Mouse (Mus musculus) myocyte (in vitro differentiated cells): ENCODE results near the gene Myl6b.

ENCODE experiments used
- E2F4 ChIP-seq: IDR thresholded peaks from one replicate; pipeline ENCODE4 v1.6.1; 2011; ENCODE audit warnings: mild to moderate bottlenecking, control low read depth, moderate library complexity; ENCODE audit not compliant: insufficient read depth
- MAX ChIP-seq: IDR thresholded peaks from one replicate; pipeline ENCODE4 v1.6.1; 2011; ENCODE audit warnings: low read depth, mild to moderate bottlenecking, control low read depth
- MYOD1 ChIP-seq, 3 experiments: IDR thresholded peaks; one replicate each; pipeline ENCODE4 v1.6.1; 2011; ENCODE audit warnings: control low read depth in 2 of 3, low read depth in 2 of 3, mild to moderate bottlenecking in 2 of 3, moderate library complexity in 1 of 3; ENCODE audit not compliant: insufficient read length in 2 of 3, control insufficient read depth in 1 of 3
- POLR2A ChIP-seq: IDR thresholded peaks from one replicate; pipeline ENCODE4 v1.6.1; 2011; ENCODE audit warnings: low read depth, mild to moderate bottlenecking, control low read depth, moderate library complexity; ENCODE audit not compliant: insufficient read length
- POLR2AphosphoS2 ChIP-seq: IDR thresholded peaks from one replicate; pipeline ENCODE4 v1.6.1; 2011; ENCODE audit warnings: low read depth, control low read depth; ENCODE audit not compliant: insufficient read length
- REST ChIP-seq: IDR thresholded peaks from one replicate; pipeline ENCODE4 v1.6.1; 2011; ENCODE audit warnings: mild to moderate bottlenecking, control low read depth, moderate library complexity; ENCODE audit not compliant: insufficient read depth, insufficient read length
- TCF12 ChIP-seq: IDR thresholded peaks from one replicate; pipeline ENCODE4 v1.6.1; 2011; ENCODE audit warnings: mild to moderate bottlenecking, control low read depth; ENCODE audit not compliant: poor library complexity, insufficient read depth, severe bottlenecking
- USF1 ChIP-seq: IDR thresholded peaks from one replicate; pipeline ENCODE4 v1.6.1; 2011; ENCODE audit warnings: low read depth, mild to moderate bottlenecking, control low read depth, moderate library complexity

GRCm38 (mm10) chr10:128511189-128511588, 12.7 kb upstream of the Myl6b start:
- TF ChIP-seq MYOD1 (IDR thresholded peaks at IDR 0.05; ENCODE audit: control insufficient read depth in 1 of 3, insufficient read length in 2 of 3, low read depth in 2 of 3) (no peak), E2F4 (no peak), POLR2A (no peak), MAX (no peak), REST (no peak), POLR2AphosphoS2 (no peak), TCF12 (no peak), USF1 (no peak)
